Mouse (Mus musculus) lung, embryonic 14.5 days (tissue): ENCODE results near the gene Rilp. TPM values are rescaled to one million over a fixed set of nuclear protein-coding genes. Genes with fewer than 3 reads are reported as not detected.

Experiments used
- ATAC-seq: fragments of 200-750 bp; cut with Nextera tagmentation; 2 replicates; pipeline ENCODE4 v1.8.0; 2017; ENCODE audit warnings: mild to moderate bottlenecking, moderate TSS enrichment, moderate library complexity; ENCODE audit not compliant: insufficient read depth
- DNase-seq: peaks from one replicate; pipeline ENCODE4 v3.0.0-alpha.2; 2015
- H3K27ac ChIP-seq: fragments of 300-500 bp; sonication (generic); 2 replicates; pipeline ENCODE4 v1.5.1; 2014; ENCODE audit warnings: low read depth, mild to moderate bottlenecking, moderate library complexity
- H3K27me3 ChIP-seq: fragments of 300-500 bp; sonication (generic); 2 replicates; pipeline ENCODE4 v1.6.1; 2014; ENCODE audit warnings: low read length, control low read depth; ENCODE audit not compliant: insufficient read depth
- H3K36me3 ChIP-seq: fragments of 300-500 bp; sonication (generic); 2 replicates; pipeline ENCODE4 v1.6.1; 2014; ENCODE audit warnings: control low read depth; ENCODE audit not compliant: insufficient read depth
- H3K4me1 ChIP-seq: fragments of 300-500 bp; sonication (generic); 2 replicates; pipeline ENCODE4 v1.6.1; 2014; ENCODE audit warnings: antibody characterized with exemption, control low read depth; ENCODE audit not compliant: insufficient read depth
- H3K4me2 ChIP-seq: fragments of 300-500 bp; sonication (generic); 2 replicates; pipeline ENCODE4 v1.6.1; 2014; ENCODE audit warnings: mild to moderate bottlenecking
- H3K4me3 ChIP-seq: fragments of 300-500 bp; sonication (generic); 2 replicates; pipeline ENCODE4 v1.5.1; 2014; ENCODE audit warnings: low read depth, low read length
- H3K9ac ChIP-seq: fragments of 300-500 bp; sonication (generic); 2 replicates; pipeline ENCODE4 v1.6.1; 2014
- H3K9me3 ChIP-seq: fragments of 300-500 bp; sonication (generic); 2 replicates; pipeline ENCODE4 v1.6.1; 2016; ENCODE audit warnings: low read depth, low read length, control low read depth
- CTCF ChIP-seq: IDR thresholded peaks from 2 replicates; pipeline ENCODE4 v1.5.1; 2016; ENCODE audit warnings: antibody characterized with exemption, low read depth
- WGBS: fragments of 180-500 bp; shearing (Covaris S2); extraction: QIAGEN DNeasy Blood & Tissue Kit; methylation state at CpG from one replicate; pipeline ENCODE4 v1.1.7; 2014; 5-methylcytosine and 5-hydroxymethylcytosine counted together
- microRNA counts: library from miRNA; unstranded; fragments of <30 nt; microRNA quantifications from one replicate; lab custom pipeline; 2016
- microRNA-seq: library from miRNA; unstranded; fragments of <30 nt; microRNA quantifications from one replicate; pipeline ENCODE4, GENCODE M21; 2016; ENCODE audit warnings: borderline number of aligned reads
- polyA plus RNA-seq: library from polyadenylated mRNA; unstranded; fragments of >200 nt; fragmentation: Nextera tagmentation; extraction: Ambion mirVana; gene quantifications from 2 replicates; pipeline ENCODE4 v1.2.1, GENCODE M21; 2014

Gene Rilp
- polyA plus RNA-seq, 1 experiment from 2014 or later, result 0.58 TPM

- WGBS, result 69% methylated on average over 14 of the region's 14 CpGs
- no peak overlapping the region for H3K27ac ChIP-seq
- no peak for DNase-seq
These were observed 50.9 kb downstream of the Rilp start for GRCm38 (mm10) chr11:75560530-75561409.

GRCm38 (mm10) chr11:75561410-75561791 is 51.5 kb downstream of the Rilp start:
- Histone ChIP-seq H3K9ac (no peak overlapping the region), H3K4me1 (0 out of 2 replicates have a peak, but pooled peaks cover 10% of the 10 kb centered on the region), H3K4me3 (no peak overlapping the region), H3K36me3 (no peaks in the 10 kb centered on the region), H3K27ac (no peak overlapping the region), H3K4me2 (no peak overlapping the region), H3K9me3 (no peaks in the 10 kb centered on the region), H3K27me3 (no peaks in the 10 kb centered on the region)
- ATAC-seq (no peak), DNase-seq (no peak)
- no peak for TF ChIP-seq CTCF
- 73% methylated on average over 5 of the region's 5 CpGs for WGBS

More at GRCm38 (mm10) chr11:75560530-75561409, 50.9 kb downstream of the Rilp start:
- Histone ChIP-seq H3K4me3 (no peak overlapping the region), H3K36me3 (no peaks in the 10 kb centered on the region), H3K4me1 (0 out of 2 replicates have a peak, but pooled peaks cover 6% of the 10 kb centered on the region), H3K4me2 (no peak overlapping the region), H3K9ac (no peak overlapping the region), H3K27me3 (no peaks in the 10 kb centered on the region), H3K9me3 (no peaks in the 10 kb centered on the region)
- no peak for TF ChIP-seq CTCF
- no peak for ATAC-seq

MicroRNAs within 50 kb of the gene (microRNA counts, 519-probe panel; counts per million panel counts)
- microRNA mmu-miR-22 (lab: Ali Mortazavi, UCI), result 4,006 counts per million, percentile 82 among the panel's probes with 10 or more counts

Small RNA genes lying within 50 kb of the gene (microRNA-seq; reads per million reads assigned to microRNA genes)
- 3,128 reads per million, percentile 84 among the genes with 10 or more reads in this experiment for gene Mir22
- gene Mir3971, result not detected

Other genes with a start within 250 kb of the Rilp start
- 185 and 186 TPM in 2 replicates for gene Rpa1, start 161.8 kb upstream of the Rilp start, polyA plus RNA-seq
- gene Smyd4, start 161.7 kb upstream of the Rilp start, polyA plus RNA-seq, result 14.2 and 17.3 TPM in 2 replicates
- gene Serpinf1, start 87.4 kb upstream of the Rilp start, polyA plus RNA-seq, result 41.7 and 44.6 TPM in 2 replicates
- 0.24 TPM in 1 of 2 replicates, not detected in the other for gene Serpinf2, start 70.5 kb upstream of the Rilp start, polyA plus RNA-seq
- 4.1 and 4.6 TPM in 2 replicates for gene Wdr81, start 55.4 kb upstream of the Rilp start, polyA plus RNA-seq
- 18.0 and 24.2 TPM in 2 replicates for gene Tlcd2, start 48.4 kb upstream of the Rilp start, polyA plus RNA-seq
- 96.9 and 104 TPM in 2 replicates for gene Prpf8, start 23.3 kb upstream of the Rilp start, polyA plus RNA-seq
- gene Scarf1, start 3.4 kb downstream of the Rilp start, polyA plus RNA-seq, result 11.6 and 15.2 TPM in 2 replicates
- gene Slc43a2, start 21.6 kb downstream of the Rilp start, polyA plus RNA-seq, result 4.0 and 6.4 TPM in 2 replicates
- gene Pitpna, start 78.0 kb downstream of the Rilp start, polyA plus RNA-seq, result 84.7 and 89.6 TPM in 2 replicates
- 23.1 and 24.9 TPM in 2 replicates for gene Inpp5k, start 120.9 kb downstream of the Rilp start, polyA plus RNA-seq
- gene Myo1c, start 140.4 kb downstream of the Rilp start, polyA plus RNA-seq, result 52.3 and 56.5 TPM in 2 replicates
- gene Crk, start 169.2 kb downstream of the Rilp start, polyA plus RNA-seq, result 109 and 116 TPM in 2 replicates
- 1,066 and 1,071 TPM in 2 replicates for gene Ywhae, start 222.8 kb downstream of the Rilp start, polyA plus RNA-seq